Mouse (Mus musculus): ENCODE data around the gene Olfr1337.
"Not testable (repeated sequence)": the region's sequence is repeated elsewhere in the genome, so short reads cannot be mapped to it uniquely, and the experiment has no call there.

Olfr1337 gene

GRCm38 (mm10) chr4:118782486-118782885 is at the start of gene Olfr1337:
TSS of gene Olfr1337 (minus strand) at chr4:118782586.
- no peak for DNase-seq (ENCODE audit: low spot score in 2 of 2)

GRCm38 (mm10) chr4:118818921-118819320 is 36.5 kb upstream of the Olfr1337 start:
- DNase-seq (ENCODE audit: low spot score in 2 of 2), result no peak

- no peak for DNase-seq (ENCODE audit: low spot score in 2 of 2)
Measured at GRCm38 (mm10) chr4:118809844-118810243, 27.5 kb upstream of the Olfr1337 start, which contains the start of gene Olfr1335. TSS of gene Olfr1335 (minus strand) at chr4:118809944.

- not testable (repeated sequence) for DNase-seq (ENCODE audit: low spot score in 2 of 2)
Measured at GRCm38 (mm10) chr4:118792796-118793195, 10.4 kb upstream of the Olfr1337 start.

- DNase-seq (ENCODE audit: low spot score in 2 of 2), result no peak
Measured at GRCm38 (mm10) chr4:118758637-118759036, 23.7 kb downstream of the Olfr1337 start, which contains the start of gene Olfr1338. TSS of gene Olfr1338 (minus strand) at chr4:118758737.

GRCm38 (mm10) chr4:118741881-118742280 is 40.5 kb downstream of the Olfr1337 start:
- DNase-seq (ENCODE audit: low spot score in 2 of 2), result no peak

GRCm38 (mm10) chr4:118740988-118741698 is 41.2 kb downstream of the Olfr1337 start:
- no peak for DNase-seq (ENCODE audit: low spot score in 2 of 2)

- DNase-seq (ENCODE audit: low spot score in 2 of 2), result no peak
Measured at GRCm38 (mm10) chr4:118739574-118739973, 42.8 kb downstream of the Olfr1337 start.

- DNase-seq (ENCODE audit: low spot score in 2 of 2), result no peak
Measured at GRCm38 (mm10) chr4:118731875-118732274, 50.5 kb downstream of the Olfr1337 start, which contains the start of gene Olfr1339. TSS of gene Olfr1339 (plus strand) at chr4:118732175.

All from right cerebral cortex, adult 2 months (tissue).